Mouse (Mus musculus): Measurements from ENCODE around the gene Rad51b.

Gene Rad51b

GRCm38 (mm10) chr12:79648812-79649700 lies 352.0 kb downstream of the Rad51b start:
- no peak for DNase-seq (ENCODE audit: low read depth)

GRCm38 (mm10) chr12:79649796-79650195 lies 352.7 kb downstream of the Rad51b start:
- no peak for DNase-seq (ENCODE audit: low read depth)

- no peak for DNase-seq (ENCODE audit: low read depth)
These were observed 358.1 kb downstream of the Rad51b start for GRCm38 (mm10) chr12:79655138-79655537.

GRCm38 (mm10) chr12:79658861-79659260 lies 361.8 kb downstream of the Rad51b start:
- DNase-seq (ENCODE audit: low read depth), result no peak

GRCm38 (mm10) chr12:79661270-79661669 lies 364.2 kb downstream of the Rad51b start:
- DNase-seq (ENCODE audit: low read depth), result no peak

GRCm38 (mm10) chr12:79663131-79663892 lies 366.2 kb downstream of the Rad51b start:
- DNase-seq (ENCODE audit: low read depth), result no peak

- DNase-seq (ENCODE audit: low read depth), result no peak
These were observed 367.0 kb downstream of the Rad51b start for GRCm38 (mm10) chr12:79663893-79664574.

GRCm38 (mm10) chr12:79674846-79675439 lies 377.9 kb downstream of the Rad51b start:
- DNase-seq (ENCODE audit: low read depth), result no peak

GRCm38 (mm10) chr12:79675440-79676176 lies 378.5 kb downstream of the Rad51b start:
- no peak for DNase-seq (ENCODE audit: low read depth)

GRCm38 (mm10) chr12:79676251-79676650 lies 379.2 kb downstream of the Rad51b start:
- no peak for DNase-seq (ENCODE audit: low read depth)

- DNase-seq (ENCODE audit: low read depth), result no peak
These were observed 379.8 kb downstream of the Rad51b start for GRCm38 (mm10) chr12:79676896-79677295.

- DNase-seq (ENCODE audit: low read depth), result no peak
These were observed 382.3 kb downstream of the Rad51b start for GRCm38 (mm10) chr12:79679251-79679901.

- no peak for DNase-seq (ENCODE audit: low read depth)
These were observed 383.0 kb downstream of the Rad51b start for GRCm38 (mm10) chr12:79679941-79680697.

- no peak for DNase-seq (ENCODE audit: low read depth)
These were observed 383.6 kb downstream of the Rad51b start for GRCm38 (mm10) chr12:79680698-79681072.

GRCm38 (mm10) chr12:79681571-79681970 lies 384.5 kb downstream of the Rad51b start:
- no peak for DNase-seq (ENCODE audit: low read depth)

- DNase-seq (ENCODE audit: low read depth), result no peak
These were observed 386.3 kb downstream of the Rad51b start for GRCm38 (mm10) chr12:79683350-79683749.

GRCm38 (mm10) chr12:79683759-79684158 lies 386.7 kb downstream of the Rad51b start:
- DNase-seq (ENCODE audit: low read depth), result no peak

GRCm38 (mm10) chr12:79684338-79684737 lies 387.3 kb downstream of the Rad51b start:
- no peak for DNase-seq (ENCODE audit: low read depth)

GRCm38 (mm10) chr12:79686594-79687325 lies 389.7 kb downstream of the Rad51b start:
- DNase-seq (ENCODE audit: low read depth), result no peak

Data from c-Kit-positive CD71-negative TER-119-negative erythroid progenitor cells, embryonic 14.5 days (primary cell).